Mouse (Mus musculus): Measurements from ENCODE around the gene Inpp4a. TPM values are rescaled to one million over a fixed set of nuclear protein-coding genes. Genes with fewer than 3 reads are reported as not detected.

The Inpp4a gene
- polyA plus RNA-seq, 1 experiment from 2014 or later = 13.3 TPM

DNA sequence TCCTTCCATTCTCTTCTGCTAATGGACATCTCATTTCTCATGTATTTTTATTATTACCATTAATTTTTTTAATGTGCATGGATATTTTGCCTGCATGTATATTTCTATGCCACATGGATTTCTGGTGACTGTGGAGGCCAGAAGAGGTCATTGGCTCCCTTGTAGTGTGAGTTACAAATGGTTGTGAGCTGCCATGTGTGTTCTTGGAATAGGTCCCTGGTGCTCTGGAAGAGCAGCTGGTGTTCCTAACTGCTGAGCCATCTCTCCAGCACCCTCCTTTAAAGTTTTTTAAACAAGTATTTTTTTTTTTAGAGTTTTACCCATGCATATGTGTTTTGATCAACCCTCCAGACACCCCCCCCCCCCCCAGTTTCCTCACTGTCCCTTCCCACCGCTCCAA lies 3.3 kb upstream of the Inpp4a start:
- H3K9me3 ChIP-seq (ENCODE audit: control insufficient read depth, low read length) = no peaks in the 10 kb centered on the region
- H3K4me1 ChIP-seq (replicated peaks; ENCODE audit: control insufficient read depth, insufficient read depth, low read length) = peaks cover 6% of the 10 kb centered on the region
- no peak overlapping the region for H3K4me3 ChIP-seq (ENCODE audit: low read length)
- WGBS = 31% methylated on average over 1 of the region's 1 CpGs
- no peaks in the 10 kb centered on the region for H3K27me3 ChIP-seq (ENCODE audit: control insufficient read depth, insufficient read depth, low read depth, low read length)
- peak; percentile 54 for ATAC-seq (ENCODE audit: low read depth)
- no peak overlapping the region for H3K9ac ChIP-seq (ENCODE audit: low read length)
- H3K36me3 ChIP-seq (ENCODE audit: control insufficient read depth, insufficient read depth, low read length) = no peaks in the 10 kb centered on the region
- no peak overlapping the region for H3K27ac ChIP-seq (ENCODE audit: low read length)
- H3K4me2 ChIP-seq (ENCODE audit: low read depth, low read length) = no peak overlapping the region

DNA sequence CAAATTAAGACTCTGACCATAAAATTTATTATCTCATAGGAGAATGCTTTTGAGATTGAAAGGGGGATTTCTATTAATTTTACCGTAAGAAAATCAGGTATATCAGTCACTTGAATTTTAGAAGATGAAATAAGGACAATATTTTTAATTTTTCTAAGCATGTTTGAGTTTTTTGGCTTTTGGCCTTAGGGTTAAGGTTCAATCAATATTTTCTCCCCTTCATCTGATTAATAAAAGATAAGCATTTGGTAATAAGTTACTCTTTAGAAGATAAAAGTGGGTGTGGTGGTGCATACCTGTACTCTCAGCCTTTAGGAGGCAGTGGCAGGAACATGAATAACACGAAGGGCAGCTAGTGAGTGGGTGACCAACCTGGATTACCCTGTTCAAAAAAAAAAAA lies 761 bp upstream of the Inpp4a start:
- Histone ChIP-seq H3K27me3 (ENCODE audit: control insufficient read depth, insufficient read depth, low read depth, low read length) (no peaks in the 10 kb centered on the region), H3K27ac (ENCODE audit: low read length) (no peak overlapping the region), H3K9ac (ENCODE audit: low read length) (no peak overlapping the region), H3K4me3 (ENCODE audit: low read length) (no peak overlapping the region), H3K9me3 (ENCODE audit: control insufficient read depth, low read length) (no peaks in the 10 kb centered on the region), H3K4me2 (ENCODE audit: low read depth, low read length) (no peak overlapping the region), H3K4me1 (replicated peaks; ENCODE audit: control insufficient read depth, insufficient read depth, low read length) (peaks cover 6% of the 10 kb centered on the region), H3K36me3 (ENCODE audit: control insufficient read depth, insufficient read depth, low read length) (no peaks in the 10 kb centered on the region)
- no peak for ATAC-seq (ENCODE audit: low read depth)
- 73% methylated on average over 2 of the region's 2 CpGs for WGBS

DNA sequence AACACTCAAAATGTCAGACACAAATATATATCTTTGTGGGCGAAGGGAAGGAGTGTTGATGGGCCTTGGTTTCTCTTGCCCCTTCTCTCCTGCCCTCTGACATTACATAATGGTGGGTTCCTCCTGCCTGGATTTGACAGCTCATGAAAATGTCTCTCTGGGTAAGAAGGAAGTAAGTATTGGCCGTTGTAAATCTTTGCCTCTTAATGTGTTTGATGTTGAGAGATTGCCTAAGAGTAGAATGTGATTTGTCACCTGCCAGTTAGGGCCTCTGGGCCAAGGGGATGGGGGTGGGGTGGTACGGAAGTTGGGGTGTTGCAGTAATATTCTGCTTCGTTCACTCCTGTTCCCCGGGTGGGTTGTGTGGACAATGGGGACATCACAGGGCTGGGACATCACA lies 985 bp downstream of the Inpp4a start:
- Histone ChIP-seq H3K4me1 (replicated peaks; ENCODE audit: control insufficient read depth, insufficient read depth, low read length) (peaks cover 6% of the 10 kb centered on the region), H3K27ac (ENCODE audit: low read length) (no peak overlapping the region), H3K9ac (ENCODE audit: low read length) (peak overlapping the region; percentile 85), H3K4me2 (ENCODE audit: low read depth, low read length) (peak overlapping the region; percentile 89), H3K27me3 (ENCODE audit: control insufficient read depth, insufficient read depth, low read depth, low read length) (no peaks in the 10 kb centered on the region), H3K36me3 (ENCODE audit: control insufficient read depth, insufficient read depth, low read length) (no peaks in the 10 kb centered on the region), H3K9me3 (ENCODE audit: control insufficient read depth, low read length) (no peaks in the 10 kb centered on the region), H3K4me3 (ENCODE audit: low read length) (peak overlapping the region; percentile 89)
- ATAC-seq (ENCODE audit: low read depth) = no peak
- WGBS = 31% methylated on average over 5 of the region's 5 CpGs

DNA sequence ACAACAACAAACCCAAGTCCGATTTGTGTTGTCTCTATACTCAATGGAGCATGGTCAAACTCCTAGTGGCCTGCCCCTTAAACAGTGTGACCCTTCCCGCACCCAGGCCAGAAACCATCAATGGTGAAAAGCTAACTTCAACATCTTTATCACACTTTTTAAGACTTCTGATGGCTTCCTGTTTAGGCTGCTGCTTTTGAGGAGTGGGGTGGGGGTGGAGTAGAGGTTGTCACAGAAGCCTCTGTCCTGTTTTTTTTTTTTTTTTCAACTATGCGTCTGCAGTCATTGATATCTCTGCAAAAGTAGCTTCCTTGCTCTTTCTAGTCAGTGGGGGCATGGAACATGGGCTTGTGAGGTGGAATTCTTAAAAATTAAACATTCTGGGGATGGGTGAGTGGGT lies 3.1 kb downstream of the Inpp4a start:
- no peak overlapping the region for H3K4me2 ChIP-seq (ENCODE audit: low read depth, low read length)
- H3K27ac ChIP-seq (ENCODE audit: low read length) = no peak overlapping the region
- H3K27me3 ChIP-seq (ENCODE audit: control insufficient read depth, insufficient read depth, low read depth, low read length) = no peaks in the 10 kb centered on the region
- WGBS = 51% methylated on average over 3 of the region's 3 CpGs
- H3K36me3 ChIP-seq (ENCODE audit: control insufficient read depth, insufficient read depth, low read length) = no peaks in the 10 kb centered on the region
- peaks cover 6% of the 10 kb centered on the region for H3K4me1 ChIP-seq (replicated peaks; ENCODE audit: control insufficient read depth, insufficient read depth, low read length)
- no peaks in the 10 kb centered on the region for H3K9me3 ChIP-seq (ENCODE audit: control insufficient read depth, low read length)
- no peak overlapping the region for H3K4me3 ChIP-seq (ENCODE audit: low read length)
- ATAC-seq (ENCODE audit: low read depth) = no peak
- no peak overlapping the region for H3K9ac ChIP-seq (ENCODE audit: low read length)

DNA sequence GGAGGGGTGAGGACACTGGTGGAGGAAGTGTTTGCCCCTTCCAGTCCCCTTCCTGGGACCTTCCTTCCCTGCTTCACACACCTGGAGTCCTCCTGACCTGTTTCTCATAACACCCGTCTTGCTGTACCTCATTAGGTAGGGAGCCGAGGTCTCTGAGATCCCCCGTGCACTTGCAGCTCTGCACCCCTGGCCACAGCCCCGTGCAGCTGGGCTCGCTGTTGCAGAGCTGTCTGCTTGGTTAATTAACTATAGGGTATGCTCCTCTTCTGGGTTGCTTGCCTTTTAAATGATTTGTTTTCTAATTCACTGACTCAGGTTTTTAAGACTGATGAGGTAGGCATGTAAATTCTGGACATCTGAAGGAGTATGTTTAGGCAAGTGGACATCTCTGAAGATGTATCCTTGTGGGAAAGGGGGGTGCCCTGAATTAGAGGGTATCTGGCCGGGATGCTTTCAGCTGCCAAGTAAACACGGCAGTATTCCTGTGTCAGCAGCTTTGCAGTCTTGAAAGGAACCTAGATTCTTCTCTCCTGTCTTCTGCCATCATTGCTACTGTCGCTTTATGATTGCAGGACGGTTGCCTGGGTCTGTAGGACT lies 6.1 kb downstream of the Inpp4a start:
- no peaks in the 10 kb centered on the region for H3K27me3 ChIP-seq (ENCODE audit: control insufficient read depth, insufficient read depth, low read depth, low read length)
- H3K4me3 ChIP-seq (ENCODE audit: low read length) = no peak overlapping the region
- peaks cover 2% of the 10 kb centered on the region for H3K4me1 ChIP-seq (replicated peaks; ENCODE audit: control insufficient read depth, insufficient read depth, low read length)
- WGBS = 58% methylated on average over 9 of the region's 9 CpGs
- H3K4me2 ChIP-seq (ENCODE audit: low read depth, low read length) = no peak overlapping the region
- 0 out of 2 replicates have a peak, but pooled peaks cover 2% of the 10 kb centered on the region for H3K9me3 ChIP-seq (ENCODE audit: control insufficient read depth, low read length)
- no peaks in the 10 kb centered on the region for H3K36me3 ChIP-seq (ENCODE audit: control insufficient read depth, insufficient read depth, low read length)
- H3K27ac ChIP-seq (ENCODE audit: low read length) = no peak overlapping the region
- no peak overlapping the region for H3K9ac ChIP-seq (ENCODE audit: low read length)
- ATAC-seq (ENCODE audit: low read depth) = no peak

DNA sequence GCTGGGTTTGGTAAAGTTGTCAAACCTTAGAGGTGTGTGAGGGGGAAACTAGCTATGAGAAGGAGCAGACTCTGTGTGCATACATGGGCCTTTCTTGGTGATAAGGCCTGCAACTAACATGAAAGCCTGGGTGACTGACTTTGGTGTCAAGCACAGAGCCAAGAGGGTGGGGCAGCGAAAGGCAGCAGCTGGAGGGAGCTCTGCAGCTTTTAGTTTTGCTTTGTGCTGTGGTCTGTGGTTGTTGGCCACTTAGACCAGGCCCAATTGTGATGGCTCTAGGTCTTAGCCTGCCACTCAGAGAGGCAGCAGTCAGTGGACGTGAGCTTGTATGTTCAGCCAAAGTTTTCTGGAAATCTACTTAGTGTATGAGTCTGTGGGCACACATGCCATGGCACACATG lies 7.9 kb downstream of the Inpp4a start:
- Histone ChIP-seq H3K9ac (ENCODE audit: low read length) (no peak overlapping the region), H3K27me3 (ENCODE audit: control insufficient read depth, insufficient read depth, low read depth, low read length) (no peaks in the 10 kb centered on the region), H3K9me3 (ENCODE audit: control insufficient read depth, low read length) (0 out of 2 replicates have a peak, but pooled peaks cover 2% of the 10 kb centered on the region), H3K4me3 (ENCODE audit: low read length) (no peak overlapping the region), H3K27ac (ENCODE audit: low read length) (no peak overlapping the region), H3K4me2 (ENCODE audit: low read depth, low read length) (no peak overlapping the region), H3K36me3 (ENCODE audit: control insufficient read depth, insufficient read depth, low read length) (no peaks in the 10 kb centered on the region), H3K4me1 (replicated peaks; ENCODE audit: control insufficient read depth, insufficient read depth, low read length) (no peaks in the 10 kb centered on the region)
- ATAC-seq (ENCODE audit: low read depth) = no peak
- WGBS = 86% methylated on average over 2 of the region's 2 CpGs

DNA sequence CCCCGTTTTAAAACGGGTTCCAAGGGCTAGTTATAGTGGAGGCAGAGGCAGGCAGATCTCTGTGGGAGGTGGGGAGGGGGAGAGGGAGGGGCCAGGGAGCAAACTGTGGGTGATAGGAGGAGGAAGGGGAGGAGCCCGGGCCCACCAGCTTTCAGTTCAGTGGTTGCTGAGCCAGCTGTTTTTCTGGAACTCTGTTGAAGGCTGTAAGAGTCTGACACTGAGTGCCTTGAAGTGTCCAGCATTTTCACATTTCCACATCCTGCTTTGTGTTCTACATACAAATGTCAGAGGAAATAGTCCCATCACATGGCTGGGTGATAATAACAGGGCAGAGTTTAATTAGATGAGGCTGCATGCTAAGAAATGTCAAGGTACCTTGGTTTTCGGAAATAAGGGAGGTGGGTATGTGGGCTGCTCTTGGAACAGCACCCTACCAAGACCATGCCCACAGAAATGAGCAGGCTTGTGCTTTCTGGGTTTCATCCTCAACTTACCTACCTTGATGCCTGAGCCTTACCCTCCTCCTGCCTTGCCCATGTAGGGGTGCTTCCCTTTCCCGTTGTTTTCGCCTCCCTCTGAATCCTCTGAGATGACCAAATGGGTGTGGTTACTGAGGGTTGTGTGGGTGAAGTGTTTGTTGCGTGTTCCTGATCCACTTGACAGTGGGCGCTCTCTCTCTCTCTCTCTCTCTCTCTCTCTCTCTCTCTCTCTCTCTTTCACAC lies 8.5 kb downstream of the Inpp4a start:
- H3K4me3 ChIP-seq (ENCODE audit: low read length) = no peak overlapping the region
- ATAC-seq (ENCODE audit: low read depth) = no peak
- no peaks in the 10 kb centered on the region for H3K4me1 ChIP-seq (replicated peaks; ENCODE audit: control insufficient read depth, insufficient read depth, low read length)
- no peak overlapping the region for H3K9ac ChIP-seq (ENCODE audit: low read length)
- 0 out of 2 replicates have a peak, but pooled peaks cover 2% of the 10 kb centered on the region for H3K9me3 ChIP-seq (ENCODE audit: control insufficient read depth, low read length)
- H3K27ac ChIP-seq (ENCODE audit: low read length) = no peak overlapping the region
- no peaks in the 10 kb centered on the region for H3K27me3 ChIP-seq (ENCODE audit: control insufficient read depth, insufficient read depth, low read depth, low read length)
- H3K36me3 ChIP-seq (ENCODE audit: control insufficient read depth, insufficient read depth, low read length) = no peaks in the 10 kb centered on the region
- 75% methylated on average over 8 of the region's 8 CpGs for WGBS
- no peak overlapping the region for H3K4me2 ChIP-seq (ENCODE audit: low read depth, low read length)

DNA sequence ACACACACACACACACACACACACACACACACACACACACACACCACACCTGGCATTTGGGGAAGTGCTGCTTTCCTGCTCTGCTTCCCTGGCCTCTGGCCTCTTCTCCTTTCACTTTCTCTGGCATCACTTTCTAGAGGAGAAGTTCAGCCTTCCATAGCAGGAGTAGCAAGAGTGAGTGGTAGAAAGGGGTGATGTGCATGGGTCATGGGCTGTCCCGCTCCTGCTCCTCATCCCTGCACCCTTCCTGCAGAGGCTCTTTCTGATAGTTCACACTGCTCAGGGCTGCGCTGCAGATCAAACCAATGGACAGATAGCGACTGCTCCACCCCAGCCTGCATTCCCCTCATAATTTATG lies 9.1 kb downstream of the Inpp4a start:
- no peak overlapping the region for H3K27ac ChIP-seq (ENCODE audit: low read length)
- 77% methylated on average over 3 of the region's 3 CpGs for WGBS
- 0 out of 2 replicates have a peak, but pooled peaks cover 2% of the 10 kb centered on the region for H3K9me3 ChIP-seq (ENCODE audit: control insufficient read depth, low read length)
- no peaks in the 10 kb centered on the region for H3K4me1 ChIP-seq (replicated peaks; ENCODE audit: control insufficient read depth, insufficient read depth, low read length)
- H3K4me3 ChIP-seq (ENCODE audit: low read length) = no peak overlapping the region
- H3K4me2 ChIP-seq (ENCODE audit: low read depth, low read length) = no peak overlapping the region
- H3K36me3 ChIP-seq (ENCODE audit: control insufficient read depth, insufficient read depth, low read length) = no peaks in the 10 kb centered on the region
- no peaks in the 10 kb centered on the region for H3K27me3 ChIP-seq (ENCODE audit: control insufficient read depth, insufficient read depth, low read depth, low read length)
- ATAC-seq (ENCODE audit: low read depth) = no peak
- H3K9ac ChIP-seq (ENCODE audit: low read length) = no peak overlapping the region

DNA sequence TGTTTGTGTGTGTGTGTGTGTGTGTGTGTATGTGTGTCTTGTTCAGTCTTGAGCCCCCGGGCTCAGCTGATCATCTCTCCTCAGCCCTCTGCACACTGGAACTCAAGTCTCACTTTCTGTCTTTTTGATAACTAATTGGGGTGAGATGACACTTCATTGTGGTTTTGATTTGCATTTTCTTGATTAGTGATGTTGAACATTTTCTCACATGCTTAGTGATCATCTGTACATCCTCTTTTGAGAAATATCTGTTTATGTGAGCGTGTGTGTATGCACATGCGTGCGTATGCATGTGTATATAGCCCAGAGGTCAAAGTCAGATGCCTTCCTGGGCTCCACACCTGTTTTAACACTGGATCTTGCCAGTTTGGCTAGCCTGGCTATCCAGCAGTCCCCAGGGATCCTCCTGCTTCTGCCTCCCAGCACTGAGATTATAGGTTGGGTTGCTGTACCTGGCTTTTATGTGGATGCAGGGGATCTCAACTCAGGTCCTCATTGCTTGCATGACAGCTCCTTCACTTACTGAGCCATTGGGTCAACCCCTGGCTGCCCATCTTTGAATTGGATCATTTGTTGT lies 10.4 kb downstream of the Inpp4a start:
- Histone ChIP-seq H3K27me3 (ENCODE audit: control insufficient read depth, insufficient read depth, low read depth, low read length) (no peaks in the 10 kb centered on the region), H3K4me1 (replicated peaks; ENCODE audit: control insufficient read depth, insufficient read depth, low read length) (no peaks in the 10 kb centered on the region; the same call in 1 of the 2 replicates), H3K36me3 (ENCODE audit: control insufficient read depth, insufficient read depth, low read length) (no peaks in the 10 kb centered on the region), H3K4me3 (ENCODE audit: low read length) (no peak overlapping the region), H3K27ac (ENCODE audit: low read length) (no peak overlapping the region), H3K9ac (ENCODE audit: low read length) (no peak overlapping the region), H3K9me3 (ENCODE audit: control insufficient read depth, low read length) (0 out of 2 replicates have a peak, but pooled peaks cover 2% of the 10 kb centered on the region), H3K4me2 (ENCODE audit: low read depth, low read length) (no peak overlapping the region)
- 98% methylated on average over 4 of the region's 4 CpGs for WGBS
- no peak for ATAC-seq (ENCODE audit: low read depth)
